Mouse (Mus musculus) fat pad, adult 2 months (tissue): ENCODE measurements around the gene Tmem260.

Experiments
- DNase-seq: peaks from one replicate; pipeline ENCODE4 v3.0.0-alpha.2; 2011; ENCODE audit warnings: low read depth, low spot score; ENCODE audit errors: extremely low read depth

Gene Tmem260

DNA sequence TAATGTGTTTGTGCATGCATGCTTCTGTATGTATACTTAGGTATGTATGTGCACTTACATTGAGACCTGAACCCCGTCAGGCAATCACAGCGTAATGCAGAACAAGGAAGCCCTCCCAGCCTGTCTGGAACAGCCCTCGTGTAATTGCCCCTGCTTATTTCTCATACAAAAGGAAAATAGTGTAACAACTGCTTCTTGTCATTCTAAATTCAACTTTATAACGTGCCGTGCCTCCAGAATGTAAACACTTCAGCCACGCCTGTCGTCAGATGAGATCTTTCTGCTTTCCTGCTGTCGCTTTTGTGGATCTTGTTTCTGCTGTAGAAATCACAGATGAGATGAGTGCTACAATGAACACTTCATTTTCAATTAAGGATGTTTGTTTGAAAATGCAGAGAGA lies 30.4 kb downstream of the Tmem260 start:
- DNase-seq, result no peak

DNA sequence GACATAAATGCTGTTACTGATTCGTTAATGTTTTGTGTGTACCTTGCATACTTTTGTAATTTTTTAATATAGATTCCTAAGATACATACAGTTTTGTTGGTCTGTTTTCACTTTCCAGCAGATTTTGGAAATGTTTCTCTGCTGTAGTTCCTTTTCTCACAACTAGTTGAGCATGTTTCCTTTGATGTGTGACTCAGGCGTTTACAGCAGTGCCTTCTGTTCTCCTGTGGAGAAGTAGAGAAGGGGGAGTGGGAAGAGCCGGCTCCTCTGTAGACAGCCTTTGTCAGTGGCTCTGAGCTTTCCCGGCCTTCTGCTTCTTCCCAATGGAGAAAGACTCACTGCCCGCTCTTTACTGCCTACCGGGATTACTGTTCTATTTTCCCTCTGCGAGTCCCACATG lies 35.7 kb downstream of the Tmem260 start:
- no peak for DNase-seq

DNA sequence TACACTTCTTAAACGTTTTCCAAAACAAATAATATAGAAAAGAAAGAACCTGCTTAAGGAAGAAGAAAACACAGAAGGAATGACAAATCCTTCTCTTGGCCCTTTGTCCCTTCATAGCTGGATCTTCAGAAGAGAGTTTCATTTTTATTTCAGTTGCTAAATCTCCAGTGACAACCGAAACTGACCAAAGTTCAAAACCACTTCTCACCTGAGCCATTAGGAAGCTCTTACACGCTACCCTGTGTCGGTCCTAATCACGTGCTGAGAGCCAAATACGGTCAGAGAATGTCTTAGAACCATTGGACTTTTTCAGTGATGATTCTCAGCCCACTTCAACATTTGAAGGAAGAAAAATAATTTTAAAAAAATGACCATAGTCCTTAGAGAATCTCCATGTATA lies 36.8 kb downstream of the Tmem260 start:
- no peak for DNase-seq

DNA sequence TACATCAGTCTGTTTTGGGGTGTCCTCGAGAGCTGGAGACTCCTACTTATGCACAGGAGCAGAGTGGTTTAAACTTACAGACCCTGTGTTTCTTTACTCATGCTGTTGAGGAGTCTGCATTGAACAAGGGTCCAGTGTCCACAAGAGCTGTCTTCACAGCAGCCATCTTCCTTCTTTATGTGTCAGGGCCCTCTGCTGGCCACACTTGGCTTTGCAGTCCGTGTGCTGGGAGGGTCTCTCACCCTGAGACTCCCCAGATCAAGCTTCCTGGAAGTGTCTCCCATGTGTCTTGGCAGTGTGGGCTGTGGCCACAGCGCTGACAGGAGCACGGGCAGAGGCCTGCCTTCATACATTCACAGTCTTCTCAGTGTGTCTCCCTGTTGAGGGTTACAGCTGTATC lies 48.0 kb downstream of the Tmem260 start:
- no peak for DNase-seq

DNA sequence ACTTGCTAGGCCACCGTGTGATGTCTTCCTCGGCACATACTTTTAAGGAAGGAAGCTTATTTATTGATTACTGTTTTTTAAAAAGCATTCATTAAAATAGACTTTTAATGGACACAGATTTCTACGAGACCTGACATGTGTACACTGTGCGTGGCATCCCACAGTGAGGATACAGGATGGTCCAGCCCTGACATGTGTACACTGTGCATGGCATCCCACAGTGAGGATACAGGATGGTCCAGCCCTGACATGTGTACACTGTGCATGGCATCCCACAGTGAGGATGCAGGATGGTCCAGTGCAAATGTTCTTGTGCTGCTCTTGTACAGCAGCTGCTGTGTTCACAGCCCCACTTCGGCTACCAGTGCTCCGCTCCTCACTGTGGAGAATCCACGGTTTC lies 56.6 kb downstream of the Tmem260 start:
- DNase-seq, result no peak

DNA sequence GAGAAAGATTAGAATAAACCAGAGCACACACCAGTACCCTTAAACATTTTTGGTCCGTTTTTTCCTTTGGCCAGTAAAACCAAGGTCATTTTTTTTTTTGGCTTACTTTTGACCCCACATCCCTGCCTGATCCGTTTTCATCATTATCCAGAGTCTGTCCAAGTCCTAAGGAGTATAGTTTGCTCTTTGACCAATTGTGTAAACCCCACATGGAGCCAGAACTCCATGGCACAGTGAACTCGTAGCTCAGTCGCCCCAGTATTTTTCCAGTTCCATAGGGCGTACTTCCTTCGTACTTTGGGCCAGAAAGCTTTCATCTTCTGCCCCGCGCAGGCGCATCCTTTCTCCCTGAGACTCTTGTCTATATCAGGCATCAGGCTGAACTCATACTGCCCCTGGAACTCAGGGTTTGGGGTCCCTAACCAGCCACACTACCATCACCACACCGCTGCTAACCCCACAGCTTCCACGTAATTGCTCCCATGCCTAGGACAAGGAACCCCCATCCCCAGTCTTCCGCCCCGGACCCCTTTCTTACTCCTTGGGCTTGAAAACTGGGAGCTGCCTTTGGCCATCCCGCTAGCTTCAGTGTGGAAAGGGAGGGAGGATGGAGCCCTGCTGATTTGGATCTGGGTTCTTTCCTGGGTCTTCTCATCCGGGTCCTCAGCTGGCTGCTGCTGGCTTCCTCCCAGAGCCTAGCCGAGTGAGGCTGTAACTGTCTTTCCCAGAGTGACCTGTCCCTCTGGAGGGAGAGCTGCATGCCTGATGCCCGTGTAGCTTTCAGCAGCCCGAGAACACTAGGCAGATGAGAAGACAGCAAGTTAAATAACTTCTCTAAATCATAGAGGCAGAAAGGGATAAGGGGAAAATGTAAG lies 58.0 kb downstream of the Tmem260 start:
- DNase-seq, result no peak

DNA sequence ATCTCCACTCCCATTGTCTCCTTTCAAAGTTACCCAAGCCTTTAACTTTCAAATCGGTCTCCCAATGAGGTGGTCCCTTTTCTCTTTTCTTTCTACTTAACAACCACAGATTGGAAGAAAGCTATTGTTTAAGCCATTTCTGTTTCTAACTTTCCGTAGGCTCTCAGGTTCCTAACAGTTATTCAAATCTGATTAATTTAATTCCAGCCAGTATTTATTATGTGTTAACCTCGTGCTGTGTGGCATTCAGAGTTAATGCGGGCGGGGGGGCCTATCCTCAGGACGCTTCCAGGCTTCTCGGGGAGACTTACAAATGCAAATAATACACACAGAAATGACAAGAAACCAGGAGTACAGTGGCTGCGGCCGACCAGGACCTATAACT lies 58.6 kb downstream of the Tmem260 start:
- DNase-seq, result no peak

DNA sequence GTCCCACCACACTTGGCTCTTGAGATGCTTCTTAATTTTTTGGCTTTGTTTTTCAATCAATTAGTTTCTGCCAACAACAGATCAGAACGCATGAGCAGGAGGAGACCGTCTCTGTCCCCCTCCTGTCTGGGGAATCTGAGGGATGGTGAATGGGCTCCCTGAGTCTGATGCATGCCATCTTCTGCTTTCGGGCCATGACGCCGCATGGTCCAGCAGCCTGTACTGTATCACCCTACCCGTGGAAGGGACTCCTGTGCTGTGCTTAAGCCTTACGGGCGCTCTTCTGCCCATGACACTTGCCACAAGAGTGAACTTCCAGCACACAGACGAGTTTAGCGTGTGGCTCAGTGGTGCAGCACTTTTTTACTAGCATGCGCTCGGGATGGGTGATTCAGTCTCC lies 59.7 kb downstream of the Tmem260 start:
- no peak for DNase-seq

DNA sequence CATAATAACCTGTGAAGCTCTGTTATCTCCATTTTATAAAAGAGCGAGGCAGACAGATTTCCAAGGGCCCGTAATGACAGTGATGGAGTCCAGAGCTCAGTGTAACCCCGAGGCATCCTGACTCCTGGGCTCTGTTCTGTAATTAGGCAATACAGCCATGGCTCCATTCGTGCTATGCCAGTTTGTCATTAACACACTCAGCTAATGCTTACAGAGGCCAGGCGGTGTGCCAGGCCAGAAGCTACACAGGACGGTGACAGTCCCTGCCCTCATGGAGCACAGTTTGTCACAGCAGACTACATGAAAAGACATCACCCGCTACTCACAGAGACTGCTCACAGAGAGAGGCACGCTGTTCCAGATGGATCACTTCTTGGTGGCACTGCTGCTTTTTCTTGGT lies 61.5 kb downstream of the Tmem260 start:
- peak; percentile 4 for DNase-seq

DNA sequence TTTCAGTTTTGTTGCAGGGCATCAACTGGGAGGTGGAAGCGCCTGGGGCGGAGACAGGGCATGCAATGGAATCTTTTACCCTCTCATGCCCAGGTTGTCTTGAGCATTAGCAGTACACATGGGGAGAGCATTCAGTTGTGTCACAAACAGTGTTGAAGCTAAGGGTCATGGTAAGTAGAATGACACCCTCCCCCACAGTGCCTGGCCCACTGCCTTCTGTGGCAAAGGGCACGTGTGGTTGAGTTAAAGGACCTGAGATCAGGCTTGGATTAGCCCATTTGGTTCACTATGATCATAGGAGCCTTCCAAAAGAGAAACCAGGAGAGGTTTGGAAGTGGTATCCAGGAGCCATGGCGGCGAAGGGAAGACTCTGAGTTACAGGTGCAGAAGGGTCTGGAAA lies 63.2 kb downstream of the Tmem260 start:
- DNase-seq, result no peak

DNA sequence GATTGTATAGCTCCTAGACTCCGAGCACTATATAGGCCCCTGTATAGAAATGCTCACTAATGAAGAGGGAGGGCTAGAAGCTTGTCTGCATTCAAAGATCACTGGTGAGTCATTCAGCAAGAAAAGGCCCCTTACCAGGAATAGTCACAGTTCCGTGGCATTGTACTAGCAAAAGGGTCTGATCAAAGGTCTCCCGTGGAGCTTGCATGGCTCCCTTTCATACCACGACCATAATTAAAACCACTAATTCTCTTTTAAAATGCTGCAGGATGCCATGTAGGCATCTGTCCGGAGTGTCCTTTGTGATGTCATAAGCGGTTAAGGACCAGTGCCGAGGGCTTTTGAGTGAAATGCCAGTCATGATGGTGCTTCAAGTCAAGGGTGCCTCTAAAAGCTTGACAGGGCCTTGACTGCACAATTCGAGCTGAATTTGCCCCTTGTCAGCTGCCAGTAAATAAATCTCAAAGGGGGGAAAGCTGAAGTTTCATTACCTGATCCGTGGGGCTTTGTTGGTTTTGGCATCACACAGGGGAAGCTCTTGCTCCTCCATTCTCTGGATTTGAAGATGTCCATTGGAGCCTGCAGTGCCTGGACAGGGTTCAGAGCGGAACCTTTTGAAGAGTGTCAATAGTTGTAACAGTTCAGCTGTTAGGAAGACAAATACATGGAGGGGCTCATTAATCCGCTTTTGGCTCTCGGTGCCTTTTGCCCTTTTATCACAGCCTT lies 67.3 kb downstream of the Tmem260 start:
- no peak for DNase-seq

DNA sequence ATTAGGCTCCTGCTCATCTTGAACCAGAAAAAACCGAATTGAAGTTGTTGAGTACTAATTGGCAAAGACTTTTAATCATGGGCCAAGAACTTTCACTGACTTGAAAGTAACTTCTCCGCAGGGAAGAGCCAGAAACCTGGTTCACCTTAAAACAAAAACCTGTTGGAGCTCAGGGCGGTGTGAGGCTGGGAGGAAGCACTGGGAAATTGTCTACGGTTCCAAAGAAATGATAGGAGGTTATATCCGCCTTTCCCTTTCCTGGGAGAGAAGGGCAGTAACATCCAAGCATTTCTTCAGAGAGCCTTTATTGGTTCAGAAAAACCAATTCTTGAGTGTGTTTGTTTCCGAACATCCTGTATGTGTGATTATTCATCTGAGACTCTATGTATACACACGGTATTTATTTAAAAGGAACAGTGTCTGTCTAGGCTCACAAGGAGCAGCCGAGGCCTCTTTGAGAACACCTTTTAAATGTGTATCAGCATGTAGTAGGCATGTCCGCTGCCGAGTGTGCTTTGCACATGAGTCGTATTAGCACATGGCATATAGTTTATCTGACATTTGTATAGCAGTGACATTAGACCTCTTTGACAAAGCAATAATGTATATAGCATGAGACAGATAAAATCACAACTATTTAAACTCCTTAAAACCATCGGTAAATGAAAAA lies 68.0 kb downstream of the Tmem260 start:
- no peak for DNase-seq

DNA sequence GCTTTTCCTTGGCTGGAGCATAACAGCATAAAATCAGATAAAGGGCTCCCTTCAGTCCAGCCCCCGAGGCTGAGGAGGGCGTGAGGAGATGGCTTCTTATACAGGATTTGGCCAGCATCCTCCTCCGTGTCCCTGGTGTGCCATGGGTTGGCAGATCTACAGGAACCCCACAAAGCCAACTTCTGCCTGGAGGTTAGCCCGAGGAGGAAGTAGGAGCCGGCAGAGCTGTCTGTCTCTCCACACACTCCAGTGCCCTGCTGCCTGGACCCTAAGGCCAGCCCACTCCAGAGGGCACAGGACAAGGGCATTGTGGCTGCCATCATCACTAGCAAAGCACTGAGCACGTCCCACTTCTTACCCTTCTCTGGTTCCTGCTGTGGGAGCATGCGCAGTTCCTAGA lies 68.7 kb downstream of the Tmem260 start:
- no peak for DNase-seq

DNA sequence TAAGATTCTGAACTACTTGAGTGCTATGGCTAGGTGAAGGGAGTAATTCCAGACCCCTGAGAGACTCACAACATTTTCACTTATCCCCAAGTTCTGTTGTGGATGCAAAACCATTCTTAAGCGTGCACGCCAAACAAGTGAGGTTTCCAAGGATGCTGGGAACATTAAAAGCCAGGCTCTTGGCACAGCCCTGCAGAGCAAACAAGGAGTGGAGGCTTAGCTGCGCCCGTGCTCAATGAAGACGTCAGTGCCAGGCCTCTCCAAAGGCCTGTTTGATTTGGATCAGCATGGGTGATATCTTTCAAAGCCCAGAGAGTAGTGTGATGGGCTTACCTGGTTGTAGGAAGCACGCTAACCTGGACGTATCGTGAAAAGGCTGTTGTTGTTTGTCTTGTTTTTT lies 69.6 kb downstream of the Tmem260 start:
- no peak for DNase-seq

DNA sequence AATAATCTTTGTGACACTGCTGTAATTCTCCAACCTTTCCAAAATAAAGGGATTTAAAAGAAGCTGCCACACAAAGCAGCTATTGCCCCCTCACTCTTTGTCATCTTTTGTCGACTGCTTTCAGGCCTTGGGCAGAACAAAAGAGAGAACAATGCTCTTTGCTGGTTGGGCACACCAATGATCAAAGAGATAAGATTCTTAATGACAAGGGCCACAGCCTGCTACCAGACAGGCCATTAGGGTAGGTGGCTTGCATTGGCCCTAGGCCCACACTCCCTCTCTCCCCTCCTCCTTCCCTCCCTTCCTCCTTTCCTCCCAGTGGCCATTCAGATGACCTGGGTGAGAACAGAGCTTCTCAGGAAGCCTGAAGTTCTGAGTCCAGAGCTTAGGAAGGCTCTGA lies 77.4 kb downstream of the Tmem260 start:
- no peak for DNase-seq

DNA sequence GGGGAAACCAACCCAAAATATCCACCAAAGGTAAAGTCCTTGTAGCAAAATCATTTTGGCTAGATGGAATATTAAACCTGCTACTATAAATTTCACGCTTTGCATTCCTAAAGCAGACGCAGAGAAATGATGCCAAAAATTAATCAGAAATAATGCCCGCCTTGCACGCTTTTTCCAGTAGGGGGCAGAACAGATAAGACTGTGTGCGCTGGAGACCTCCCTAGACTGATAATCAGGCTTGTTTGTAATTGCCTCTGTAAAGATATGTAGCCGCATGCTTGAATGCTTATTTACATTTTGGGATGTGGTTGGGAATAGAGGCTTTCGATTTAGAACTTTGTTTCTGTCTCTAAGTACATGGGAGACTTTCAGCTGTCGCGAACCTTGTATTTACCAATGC lies 78.2 kb downstream of the Tmem260 start:
- no peak for DNase-seq

DNA sequence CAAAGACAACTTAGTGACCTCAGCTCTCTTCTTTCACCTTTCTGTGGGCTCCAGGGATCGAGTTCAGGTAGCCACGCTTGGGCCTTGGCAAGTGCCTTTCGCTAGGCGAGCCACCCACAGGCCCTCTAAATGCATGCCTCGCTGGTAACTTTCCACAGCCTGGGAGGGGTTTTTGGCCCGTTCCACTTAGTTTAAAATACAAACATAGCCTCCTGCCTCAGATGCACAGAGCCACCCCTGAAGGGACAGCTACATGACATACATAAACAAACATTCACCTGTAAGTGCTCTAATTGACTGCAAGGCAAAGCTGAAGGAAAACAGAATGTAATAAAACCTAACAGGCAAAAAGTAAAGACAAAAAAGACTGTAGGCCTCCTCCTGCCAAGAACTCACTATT lies 79.1 kb downstream of the Tmem260 start:
- DNase-seq, result no peak

DNA sequence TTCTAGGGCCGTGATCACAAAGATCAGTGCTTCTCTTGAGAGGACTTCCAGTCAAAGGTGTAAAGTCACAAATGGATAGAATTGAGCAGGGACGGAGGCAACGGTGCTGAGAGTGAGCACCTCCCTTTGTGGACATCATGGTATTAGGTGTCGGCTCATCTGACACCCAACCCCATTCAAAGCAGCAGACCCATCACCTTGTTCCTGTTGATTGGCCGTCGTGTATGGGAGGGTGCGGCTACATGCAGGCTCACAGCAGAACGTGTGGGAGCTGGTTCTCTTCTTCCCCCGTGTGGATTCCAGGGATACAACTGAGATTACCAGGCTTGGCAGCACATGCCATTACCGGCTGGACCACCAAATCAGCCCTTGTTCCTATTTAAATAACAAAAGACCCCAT lies 84.7 kb downstream of the Tmem260 start:
- DNase-seq, result no peak

DNA sequence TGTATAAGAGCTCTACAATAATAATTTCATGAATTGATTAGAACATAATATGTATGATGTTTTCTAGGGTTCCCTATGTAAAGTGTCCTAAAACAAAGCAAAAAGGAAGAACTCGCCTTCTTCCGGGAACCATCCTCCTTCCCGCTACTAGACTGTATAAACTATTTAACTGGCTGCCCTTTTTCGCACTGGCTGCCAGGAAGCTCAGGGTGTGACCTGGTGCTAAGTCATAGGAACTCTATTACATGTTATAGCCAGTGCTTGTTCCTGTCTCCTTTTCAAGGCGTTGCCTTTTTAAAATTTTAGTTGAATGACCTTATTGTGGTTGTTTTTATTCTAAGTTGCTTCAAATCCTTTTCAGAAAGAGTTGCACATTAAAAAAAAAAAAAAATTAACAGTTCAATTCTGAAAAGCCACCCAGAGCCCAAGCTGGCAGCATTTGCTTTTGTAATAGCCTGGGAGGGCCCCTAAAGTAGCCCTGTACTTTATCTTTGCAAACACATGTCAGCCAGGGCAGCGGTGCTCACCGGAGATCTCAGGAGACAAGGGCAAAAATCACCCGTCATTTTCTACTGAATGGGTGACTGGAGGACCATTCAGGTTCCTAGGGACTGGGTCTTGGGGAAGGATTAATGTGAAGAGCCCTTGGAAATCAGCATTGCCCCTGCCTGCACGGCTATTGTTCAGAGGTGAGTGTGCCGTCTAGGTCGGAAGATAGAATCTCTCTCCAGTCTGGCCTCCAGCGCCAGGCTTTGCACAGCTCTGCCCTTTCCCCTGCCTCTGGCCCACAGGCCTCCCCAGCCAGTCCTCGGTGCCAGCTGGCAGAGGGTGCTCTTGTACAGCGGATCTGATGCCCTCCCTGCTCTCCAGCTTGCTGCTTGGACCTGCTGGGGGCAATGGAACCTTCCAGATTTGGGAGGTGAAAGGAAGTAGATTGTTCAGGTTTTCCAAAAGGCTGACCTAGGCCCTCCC lies 92.2 kb downstream of the Tmem260 start:
- no peak for DNase-seq

DNA sequence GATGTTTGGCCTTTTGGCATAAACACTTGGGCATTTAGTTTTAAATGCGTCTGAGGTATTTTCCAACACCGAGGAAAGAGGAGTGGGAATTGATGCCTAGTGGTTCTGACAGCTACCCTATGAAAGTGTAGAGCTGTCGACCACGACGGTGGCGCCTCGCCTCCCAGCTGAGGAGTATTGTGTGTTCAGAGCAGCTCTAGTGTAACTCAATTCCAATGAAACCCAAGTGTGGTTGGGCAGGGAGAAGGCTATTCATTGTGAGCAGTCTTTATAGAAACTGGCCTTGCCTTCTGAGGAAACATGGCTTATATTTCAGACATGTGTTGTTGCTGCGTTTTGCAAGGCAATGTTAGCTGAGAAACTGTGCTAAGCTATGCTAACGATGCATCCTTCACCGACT lies 99.2 kb downstream of the Tmem260 start:
- no peak for DNase-seq

DNA sequence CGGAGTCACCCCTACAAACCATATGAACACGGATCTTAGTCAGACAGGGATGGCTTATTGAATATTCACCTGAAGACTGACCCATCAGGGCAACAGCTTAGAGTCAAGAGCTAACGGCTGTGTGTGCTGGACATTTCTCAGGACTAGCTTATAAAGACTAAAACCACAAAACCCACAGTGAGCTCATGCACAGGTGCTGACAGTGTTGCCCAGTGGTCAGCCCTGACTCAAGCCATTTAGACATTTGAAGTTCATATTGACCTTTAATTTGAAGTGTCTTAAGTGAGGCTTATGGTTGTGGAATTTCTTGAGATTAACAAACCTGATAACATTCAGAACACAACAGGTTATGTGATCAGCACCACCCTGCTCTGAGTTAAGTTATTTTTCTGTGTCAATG lies 100.1 kb downstream of the Tmem260 start:
- DNase-seq, result no peak
